Mouse (Mus musculus) small intestine, adult 2 months (tissue): ENCODE results near the gene Msmp.

Experiments used
- CTCF ChIP-seq: fragments of 200-500 bp; IDR thresholded peaks from 2 replicates; pipeline ENCODE4 v1.5.1; 2012; ENCODE audit warnings: low read depth, mild to moderate bottlenecking, control low read depth, inconsistent platforms, low read length, moderate library complexity, mixed read lengths; ENCODE audit not compliant: insufficient replicate concordance, insufficient read length; ENCODE audit errors: extremely low read depth
- POLR2A ChIP-seq: fragments of 200-500 bp; IDR thresholded peaks from 2 replicates; pipeline ENCODE4 v1.6.1; 2012; ENCODE audit warnings: low read depth, mild to moderate bottlenecking, control low read depth, inconsistent platforms, low read length, moderate library complexity

DNA sequence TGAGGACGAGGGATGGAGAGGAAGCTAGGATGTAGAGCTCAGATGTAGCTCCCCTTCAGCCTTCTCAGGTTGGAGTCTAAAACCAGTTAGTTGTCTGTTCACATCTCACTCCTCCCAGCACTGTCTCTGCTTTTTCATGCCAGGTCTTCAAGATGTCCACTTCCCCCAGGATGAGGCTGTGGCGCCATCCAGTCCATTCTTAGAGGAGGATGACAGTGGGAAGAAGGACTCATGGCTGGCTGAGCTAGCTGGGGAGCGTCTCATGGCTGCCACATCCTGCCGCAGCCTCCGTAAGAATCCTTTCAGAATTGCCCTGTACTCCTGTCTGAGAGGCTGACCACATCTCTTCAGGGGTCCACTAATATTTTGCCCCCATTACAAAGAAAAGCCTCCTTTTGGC, 3.6 kb downstream of the Msmp start:
- no peak for TF ChIP-seq POLR2A
- no peak for TF ChIP-seq CTCF
